Mouse (Mus musculus): ENCODE results near the gene Rplp1. TPM values are rescaled to one million over a fixed set of nuclear protein-coding genes. Genes with fewer than 3 reads are reported as not detected.

Rplp1 gene
- polyA plus RNA-seq, 1 experiment, result 4,229 TPM

GRCm38 (mm10) chr9:61941054-61941453 lies 26.7 kb upstream of the Rplp1 start:
- no peak for DNase-seq (ENCODE audit: low read depth)
- no peak for TF ChIP-seq POLR2A (IDR thresholded peaks at IDR 0.05; ENCODE audit: borderline replicate concordance, extremely low read depth, insufficient read depth, insufficient read length, poor library complexity, severe bottlenecking)
- no peak for TF ChIP-seq CTCF (IDR thresholded peaks at IDR 0.05; ENCODE audit: borderline replicate concordance, extremely low read depth, insufficient read depth, insufficient read length)

GRCm38 (mm10) chr9:61933333-61933732 lies 19.0 kb upstream of the Rplp1 start:
- TF ChIP-seq CTCF (IDR thresholded peaks at IDR 0.05; ENCODE audit: borderline replicate concordance, extremely low read depth, insufficient read depth, insufficient read length), result no peak
- TF ChIP-seq POLR2A (IDR thresholded peaks at IDR 0.05; ENCODE audit: borderline replicate concordance, extremely low read depth, insufficient read depth, insufficient read length, poor library complexity, severe bottlenecking), result no peak

GRCm38 (mm10) chr9:61932009-61932408 lies 17.7 kb upstream of the Rplp1 start:
- TF ChIP-seq CTCF (IDR thresholded peaks at IDR 0.05; ENCODE audit: borderline replicate concordance, extremely low read depth, insufficient read depth, insufficient read length) (no peak), POLR2A (IDR thresholded peaks at IDR 0.05; ENCODE audit: borderline replicate concordance, extremely low read depth, insufficient read depth, insufficient read length, poor library complexity, severe bottlenecking) (no peak)
- DNase-seq (ENCODE audit: low read depth), result no peak

More at GRCm38 (mm10) chr9:61933333-61933732, 19.0 kb upstream of the Rplp1 start:
- DNase-seq (ENCODE audit: low read depth), result no peak

GRCm38 (mm10) chr9:61925086-61925660 lies 10.8 kb upstream of the Rplp1 start:
- TF ChIP-seq POLR2A (IDR thresholded peaks at IDR 0.05; ENCODE audit: borderline replicate concordance, extremely low read depth, insufficient read depth, insufficient read length, poor library complexity, severe bottlenecking) (no peak), CTCF (IDR thresholded peaks at IDR 0.05; ENCODE audit: borderline replicate concordance, extremely low read depth, insufficient read depth, insufficient read length) (no peak)
- no peak for DNase-seq (ENCODE audit: low read depth)

- no peak for DNase-seq (ENCODE audit: low read depth)
These were observed 6.0 kb upstream of the Rplp1 start for GRCm38 (mm10) chr9:61920331-61920730.

GRCm38 (mm10) chr9:61919464-61919863 lies 5.1 kb upstream of the Rplp1 start:
- no peak for DNase-seq (ENCODE audit: low read depth)
- TF ChIP-seq POLR2A (IDR thresholded peaks at IDR 0.05; ENCODE audit: borderline replicate concordance, extremely low read depth, insufficient read depth, insufficient read length, poor library complexity, severe bottlenecking), result no peak

More at GRCm38 (mm10) chr9:61920331-61920730, 6.0 kb upstream of the Rplp1 start:
- no peak for TF ChIP-seq CTCF (IDR thresholded peaks at IDR 0.05; ENCODE audit: borderline replicate concordance, extremely low read depth, insufficient read depth, insufficient read length)
- no peak for TF ChIP-seq POLR2A (IDR thresholded peaks at IDR 0.05; ENCODE audit: borderline replicate concordance, extremely low read depth, insufficient read depth, insufficient read length, poor library complexity, severe bottlenecking)

- no peak for DNase-seq (ENCODE audit: low read depth)
- no peak for TF ChIP-seq POLR2A (IDR thresholded peaks at IDR 0.05; ENCODE audit: borderline replicate concordance, extremely low read depth, insufficient read depth, insufficient read length, poor library complexity, severe bottlenecking)
- no peak for TF ChIP-seq CTCF (IDR thresholded peaks at IDR 0.05; ENCODE audit: borderline replicate concordance, extremely low read depth, insufficient read depth, insufficient read length)
These were observed 3.1 kb upstream of the Rplp1 start for GRCm38 (mm10) chr9:61917436-61917835.

- TF ChIP-seq CTCF (IDR thresholded peaks at IDR 0.05; ENCODE audit: borderline replicate concordance, extremely low read depth, insufficient read depth, insufficient read length) (no peak), POLR2A (IDR thresholded peaks at IDR 0.05; ENCODE audit: borderline replicate concordance, extremely low read depth, insufficient read depth, insufficient read length, poor library complexity, severe bottlenecking) (no peak)
- no peak for DNase-seq (ENCODE audit: low read depth)
These were observed 2.6 kb upstream of the Rplp1 start for GRCm38 (mm10) chr9:61916986-61917385.

- no peak for DNase-seq (ENCODE audit: low read depth)
- TF ChIP-seq POLR2A (IDR thresholded peaks at IDR 0.05; ENCODE audit: borderline replicate concordance, extremely low read depth, insufficient read depth, insufficient read length, poor library complexity, severe bottlenecking), result no peak
- TF ChIP-seq CTCF (IDR thresholded peaks at IDR 0.05; ENCODE audit: borderline replicate concordance, extremely low read depth, insufficient read depth, insufficient read length), result no peak
These were observed 1.2 kb upstream of the Rplp1 start for GRCm38 (mm10) chr9:61915393-61916005.

GRCm38 (mm10) chr9:61914917-61915300 lies 567 bp upstream of the Rplp1 start:
- no peak for DNase-seq (ENCODE audit: low read depth)
- no peak for TF ChIP-seq POLR2A (IDR thresholded peaks at IDR 0.05; ENCODE audit: borderline replicate concordance, extremely low read depth, insufficient read depth, insufficient read length, poor library complexity, severe bottlenecking)
- TF ChIP-seq CTCF (IDR thresholded peaks at IDR 0.05; ENCODE audit: borderline replicate concordance, extremely low read depth, insufficient read depth, insufficient read length), result no peak

GRCm38 (mm10) chr9:61911300-61912128 lies 2.8 kb downstream of the Rplp1 start:
- no peak for DNase-seq (ENCODE audit: low read depth)
- TF ChIP-seq POLR2A (IDR thresholded peaks at IDR 0.05; ENCODE audit: borderline replicate concordance, extremely low read depth, insufficient read depth, insufficient read length, poor library complexity, severe bottlenecking), result no peak
- no peak for TF ChIP-seq CTCF (IDR thresholded peaks at IDR 0.05; ENCODE audit: borderline replicate concordance, extremely low read depth, insufficient read depth, insufficient read length)
